Mouse (Mus musculus) MEL (cell line): ENCODE data around the gene Ostf1. TPM values are rescaled to one million over a fixed set of nuclear protein-coding genes. Genes with fewer than 3 reads are reported as not detected.

Experiments used
- DNase-seq: peaks from one replicate; pipeline ENCODE4 v3.0.0; 2011; ENCODE audit warnings: low read depth, low spot score
- H3K27ac ChIP-seq: 2 replicates; pipeline ENCODE4 v1.5.1; 2012; ENCODE audit warnings: low read depth, mild to moderate bottlenecking, control low read depth, low read length, moderate library complexity; ENCODE audit not compliant: control insufficient read depth
- H3K27me3 ChIP-seq, 2 experiments: fragments of 150-350 bp in 1 of 2; sonication (generic) in 1 of 2; 2 replicates each; pipeline ENCODE4 v1.6.1; 2012; ENCODE audit warnings: low read length in 2 of 2, mild to moderate bottlenecking in 2 of 2, improper control_type of control experiment in 1 of 2, moderate library complexity in 1 of 2; ENCODE audit not compliant: insufficient read depth in 2 of 2, control insufficient read depth in 1 of 2
- H3K36me3 ChIP-seq, 2 experiments: 2 replicates each; pipeline ENCODE4 v1.6.1; 2012 to 2014; ENCODE audit warnings: low read length in 2 of 2, improper control_type of control experiment in 1 of 2, inconsistent platforms in 1 of 2, mild to moderate bottlenecking in 1 of 2; ENCODE audit not compliant: insufficient read depth in 2 of 2, control insufficient read depth in 1 of 2
- H3K4me1 ChIP-seq, 2 experiments: fragments of 150-350 bp in 1 of 2; sonication (generic) in 1 of 2; 2 replicates each; pipeline ENCODE4 v1.6.1; 2012; ENCODE audit warnings: low read length in 2 of 2, improper control_type of control experiment in 1 of 2, mild to moderate bottlenecking in 1 of 2; ENCODE audit not compliant: insufficient read depth in 2 of 2, control insufficient read depth in 1 of 2
- H3K4me3 ChIP-seq, 2 experiments: fragments of 150-350 bp in 1 of 2; sonication (generic) in 1 of 2; 2 replicates each; pipeline ENCODE4 v1.5.1; 2012; ENCODE audit warnings: low read depth in 2 of 2, low read length in 2 of 2, mild to moderate bottlenecking in 2 of 2, moderate library complexity in 2 of 2, control low read depth in 1 of 2, improper control_type of control experiment in 1 of 2; ENCODE audit not compliant: control insufficient read depth in 1 of 2, insufficient read depth in 1 of 2
- H3K79me2 ChIP-seq: 2 replicates; pipeline ENCODE4 v1.6.1; 2012; ENCODE audit warnings: mild to moderate bottlenecking, low read length, moderate library complexity; ENCODE audit not compliant: control insufficient read depth, poor library complexity, insufficient read depth
- H3K9ac ChIP-seq: 2 replicates; pipeline ENCODE4 v1.6.1; 2012; ENCODE audit warnings: low read depth, mild to moderate bottlenecking, control low read depth, low read length, moderate library complexity; ENCODE audit not compliant: control insufficient read depth, poor library complexity, severe bottlenecking
- H3K9me3 ChIP-seq: fragments of 150-350 bp; sonication (generic); replicated peaks from 2 replicates; pipeline ENCODE4 v1.6.1; 2012; ENCODE audit warnings: mild to moderate bottlenecking, low read length, improper control_type of control experiment, moderate library complexity; ENCODE audit not compliant: insufficient read depth
- BHLHE40 ChIP-seq: IDR thresholded peaks from 2 replicates; pipeline ENCODE4 v1.6.1; 2012; ENCODE audit warnings: low read depth, mild to moderate bottlenecking, inconsistent platforms, low read length, improper control_type of control experiment, borderline replicate concordance
- CHD1 ChIP-seq: IDR thresholded peaks from 2 replicates; pipeline ENCODE4 v1.6.1; 2012; ENCODE audit warnings: low read depth, mild to moderate bottlenecking, inconsistent platforms, low read length, improper control_type of control experiment
- CHD2 ChIP-seq: IDR thresholded peaks from 2 replicates; pipeline ENCODE4 v1.6.1; 2011; ENCODE audit warnings: low read length, improper control_type of control experiment
- CTCF ChIP-seq, 3 experiments: IDR thresholded peaks in 2 of 3; conservative IDR thresholded peaks in 1 of 3; 2 replicates each; pipeline ENCODE4 v1.5.1; 2011 to 2012; ENCODE audit warnings: low read length in 3 of 3, low read depth in 2 of 3, mild to moderate bottlenecking in 2 of 3, improper control_type of control experiment in 1 of 3, inconsistent platforms in 1 of 3, mixed read lengths in 1 of 3, moderate library complexity in 1 of 3; ENCODE audit not compliant: control insufficient read depth in 1 of 3, insufficient read depth in 1 of 3, poor library complexity in 1 of 3, severe bottlenecking in 1 of 3
- E2F4 ChIP-seq: IDR thresholded peaks from 2 replicates; pipeline ENCODE4 v1.6.1; 2011; ENCODE audit warnings: low read depth, low read length, improper control_type of control experiment, borderline replicate concordance
- ELF1 ChIP-seq: IDR thresholded peaks from 2 replicates; pipeline ENCODE4 v1.6.1; 2014; ENCODE audit warnings: low read depth, mild to moderate bottlenecking, inconsistent platforms, low read length, improper control_type of control experiment, moderate library complexity
- EP300 ChIP-seq, 2 experiments: IDR thresholded peaks; 2 replicates each; pipeline ENCODE4 v1.6.1; 2011; ENCODE audit warnings: improper control_type of control experiment in 2 of 2, low read length in 2 of 2, low read depth in 1 of 2, mild to moderate bottlenecking in 1 of 2
- ETS1 ChIP-seq: IDR thresholded peaks from 2 replicates; pipeline ENCODE4 v1.6.1; 2012; ENCODE audit warnings: low read depth, mild to moderate bottlenecking, inconsistent platforms, low read length, improper control_type of control experiment, moderate library complexity
- GABPA ChIP-seq: IDR thresholded peaks from 2 replicates; pipeline ENCODE4 v1.6.1; 2012; ENCODE audit warnings: low read depth, mild to moderate bottlenecking, inconsistent platforms, low read length, improper control_type of control experiment, moderate library complexity
- GATA1 ChIP-seq: IDR thresholded peaks from 2 replicates; pipeline ENCODE4 v1.6.1; 2011; ENCODE audit warnings: low read depth, low read length, improper control_type of control experiment
- JUND ChIP-seq: IDR thresholded peaks from 2 replicates; pipeline ENCODE4 v1.6.1; 2011; ENCODE audit warnings: low read depth, mild to moderate bottlenecking, improper control_type of control experiment, low read length
- KAT2A ChIP-seq: conservative IDR thresholded peaks from 2 replicates; pipeline ENCODE4 v1.6.1; 2012; ENCODE audit warnings: low read depth, low read length, improper control_type of control experiment, inconsistent platforms
- MAFK ChIP-seq: IDR thresholded peaks from 2 replicates; pipeline ENCODE4 v1.6.1; 2011; ENCODE audit warnings: low read depth, mild to moderate bottlenecking, low read length, improper control_type of control experiment, borderline replicate concordance
- MAX ChIP-seq: IDR thresholded peaks from 2 replicates; pipeline ENCODE4 v1.6.1; 2011; ENCODE audit warnings: low read length, improper control_type of control experiment
- MEF2A ChIP-seq: IDR thresholded peaks from 2 replicates; pipeline ENCODE4 v1.6.1; 2014; ENCODE audit warnings: low read depth, mild to moderate bottlenecking, inconsistent platforms, low read length, improper control_type of control experiment; ENCODE audit not compliant: poor library complexity, insufficient replicate concordance, severe bottlenecking; ENCODE audit errors: extremely low read depth
- MXI1 ChIP-seq: IDR thresholded peaks from 2 replicates; pipeline ENCODE4 v1.6.1; 2011; ENCODE audit warnings: mild to moderate bottlenecking, low read depth, low read length, improper control_type of control experiment
- MYB ChIP-seq: IDR thresholded peaks from 2 replicates; pipeline ENCODE4 v1.6.1; 2011; ENCODE audit warnings: mild to moderate bottlenecking, low read depth, low read length, improper control_type of control experiment
- MYC ChIP-seq: IDR thresholded peaks from 2 replicates; pipeline ENCODE4 v1.6.1; 2011; ENCODE audit warnings: low read depth, mild to moderate bottlenecking, low read length, improper control_type of control experiment, moderate library complexity
- NELFE ChIP-seq: IDR thresholded peaks from 2 replicates; pipeline ENCODE4 v1.6.1; 2011; ENCODE audit warnings: low read depth, low read length, improper control_type of control experiment
- POLR2A ChIP-seq, 2 experiments: IDR thresholded peaks; 2 replicates each; pipeline ENCODE4 v1.6.1; 2011 to 2012; ENCODE audit warnings: low read length in 2 of 2, mild to moderate bottlenecking in 2 of 2, control low read depth in 1 of 2, improper control_type of control experiment in 1 of 2, low read depth in 1 of 2, moderate library complexity in 1 of 2; ENCODE audit not compliant: control insufficient read depth in 1 of 2, insufficient read depth in 1 of 2, poor library complexity in 1 of 2
- POLR2AphosphoS2 ChIP-seq: IDR thresholded peaks from 2 replicates; pipeline ENCODE4 v1.6.1; 2011; ENCODE audit warnings: low read length, improper control_type of control experiment
- POLR2AphosphoS5 ChIP-seq: IDR thresholded peaks from 2 replicates; pipeline ENCODE4 v1.6.1; 2012; ENCODE audit warnings: low read depth, borderline replicate concordance, mild to moderate bottlenecking, inconsistent platforms, low read length, moderate library complexity, mixed read lengths
- RAD21 ChIP-seq: IDR thresholded peaks from 2 replicates; pipeline ENCODE4 v1.6.1; 2011; ENCODE audit warnings: mild to moderate bottlenecking, low read depth, low read length, improper control_type of control experiment
- RCOR1 ChIP-seq: IDR thresholded peaks from 2 replicates; pipeline ENCODE4 v1.6.1; 2012; ENCODE audit warnings: low read depth, mild to moderate bottlenecking, inconsistent platforms, low read length, improper control_type of control experiment
- TAL1 ChIP-seq: IDR thresholded peaks from 2 replicates; pipeline ENCODE4 v1.6.1; 2012; ENCODE audit warnings: mild to moderate bottlenecking, inconsistent platforms, low read length, moderate library complexity, mixed read lengths
- TBP ChIP-seq: IDR thresholded peaks from 2 replicates; pipeline ENCODE4 v1.8.0; 2011; ENCODE audit warnings: low read depth, low read length, improper control_type of control experiment
- TCF12 ChIP-seq: IDR thresholded peaks from 2 replicates; pipeline ENCODE4 v1.6.1; 2014; ENCODE audit warnings: low read depth, mild to moderate bottlenecking, inconsistent platforms, low read length, improper control_type of control experiment, moderate library complexity
- USF1 ChIP-seq: IDR thresholded peaks from 2 replicates; pipeline ENCODE4 v1.6.1; 2014; ENCODE audit warnings: low read depth, mild to moderate bottlenecking, inconsistent platforms, low read length, improper control_type of control experiment, moderate library complexity
- USF2 ChIP-seq, 2 experiments: IDR thresholded peaks; 2 replicates each; pipeline ENCODE4 v1.6.1; 2011 to 2012; ENCODE audit warnings: improper control_type of control experiment in 2 of 2, low read length in 2 of 2, borderline replicate concordance in 1 of 2, inconsistent platforms in 1 of 2, low read depth in 1 of 2, mild to moderate bottlenecking in 1 of 2; ENCODE audit not compliant: insufficient read depth in 1 of 2
- ZC3H11A ChIP-seq: IDR thresholded peaks from 2 replicates; pipeline ENCODE4 v1.6.1; 2012; ENCODE audit warnings: low read depth, mild to moderate bottlenecking, inconsistent platforms, low read length, improper control_type of control experiment
- ZKSCAN1 ChIP-seq: IDR thresholded peaks from 2 replicates; pipeline ENCODE4 v1.6.1; 2012; ENCODE audit warnings: low read depth, mild to moderate bottlenecking, inconsistent platforms, low read length, improper control_type of control experiment, moderate library complexity
- ZNF384 ChIP-seq: IDR thresholded peaks from 2 replicates; pipeline ENCODE4 v1.6.1; 2012; ENCODE audit warnings: low read depth, mild to moderate bottlenecking, inconsistent platforms, low read length, improper control_type of control experiment
- polyA plus RNA-seq, 2 experiments: library from polyadenylated mRNA; stranded (reverse) in 1 of 2; unstranded in 1 of 2; fragments of >175 nt in 1 of 2; fragments of >200 nt in 1 of 2; gene quantifications; 2 replicates each; pipeline versions ENCODE4 v1.2.1 to v1.2.4; 2012; ENCODE audit warnings: low replicate concordance in 2 of 2, low read depth in 1 of 2; ENCODE audit not compliant: insufficient read length in 2 of 2, insufficient read depth in 1 of 2, missing spikeins in 1 of 2
- total RNA-seq: library from RNA; depleted of rRNA; stranded (reverse); fragments of 300-350 nt; gene quantifications from 2 replicates; pipeline ENCODE4 v1.2.3, GENCODE M21; 2012

The Ostf1 gene
- total and polyA plus RNA-seq, 3 experiments = 117 to 162 TPM; not detected in 1

- TF ChIP-seq CHD2 (peak; percentile 75), E2F4 (no peak), EP300 (IDR thresholded peaks at IDR 0.05; ENCODE audit: low read depth in 1 of 2, low read length in 2 of 2) (peak; percentile 88 to 94), MXI1 (0 out of 2 replicates have a peak, but pooled peaks have one; percentile 46), USF2 (IDR thresholded peaks at IDR 0.05; ENCODE audit: borderline replicate concordance in 1 of 2, insufficient read depth in 1 of 2, low read depth in 1 of 2, low read length in 2 of 2) (no peak), ELF1 (0 out of 2 replicates have a peak, but pooled peaks have one; percentile 34), JUND (peak; percentile 61; the same call in 1 of the 2 replicates), ETS1 (peak; percentile 94), BHLHE40 (peak; percentile 61), POLR2AphosphoS2 (peak; percentile 66; the same call in 1 of the 2 replicates), POLR2A (IDR thresholded peaks at IDR 0.05; ENCODE audit: control insufficient read depth in 1 of 2, insufficient read depth in 1 of 2, low read depth in 1 of 2, low read length in 2 of 2, poor library complexity in 1 of 2) (peak in 1 of 2 experiments; percentile 18; a peak in 1 of 4 replicates), POLR2AphosphoS5 (no peak)
Observed at GRCm38 (mm10) chr19:18650473-18650872, 18.9 kb upstream of the Ostf1 start (continued).

DNA sequence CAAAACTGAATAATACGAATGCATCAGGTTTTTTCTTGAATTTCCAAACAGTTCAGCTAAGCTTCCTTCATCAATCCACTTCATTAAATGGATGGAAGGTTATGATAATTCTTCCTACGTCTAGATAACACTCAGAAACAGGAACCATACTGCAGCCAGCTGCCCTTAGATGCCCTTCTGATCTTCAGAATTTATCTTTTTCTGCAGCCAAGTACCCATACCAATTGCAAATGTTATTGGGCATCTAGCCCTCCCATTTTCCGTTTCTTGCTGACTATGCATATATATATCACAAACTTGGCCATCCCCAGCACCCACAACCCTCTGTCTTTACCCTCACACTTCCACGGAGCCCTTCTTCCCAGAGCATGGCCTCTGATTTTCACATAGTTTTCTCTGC lies 18.3 kb upstream of the Ostf1 start:
- H3K79me2 ChIP-seq = no peaks in the 10 kb centered on the region
- no peaks in the 10 kb centered on the region for H3K9me3 ChIP-seq
- peaks cover 3 to 75% of the 10 kb centered on the region in 2 experiments; a peak in 3 of 4 replicates for H3K36me3 ChIP-seq
- H3K9ac ChIP-seq = peak overlapping the region; percentile 74
- H3K4me1 ChIP-seq = peaks cover 42 to 60% of the 10 kb centered on the region in 2 experiments
- H3K27ac ChIP-seq = peak overlapping the region; percentile 100
- H3K27me3 ChIP-seq = no peaks in the 10 kb centered on the region
- H3K4me3 ChIP-seq = peak overlapping the region; percentile 14 to 31; a peak in 3 of 4 replicates
- DNase-seq = peak; percentile 69
- TF ChIP-seq E2F4 (no peak), POLR2A (IDR thresholded peaks at IDR 0.05; ENCODE audit: control insufficient read depth in 1 of 2, insufficient read depth in 1 of 2, low read depth in 1 of 2, low read length in 2 of 2, poor library complexity in 1 of 2) (no peak; a peak in 1 of 4 replicates), GATA1 (peak; percentile 87), CHD2 (no peak), CHD1 (no peak), KAT2A (no peak), ZKSCAN1 (no peak), TCF12 (peak; percentile 88), ETS1 (peak; percentile 94), GABPA (no peak), ZC3H11A (no peak), POLR2AphosphoS2 (no peak), EP300 (IDR thresholded peaks at IDR 0.05; ENCODE audit: low read depth in 1 of 2, low read length in 2 of 2) (peak; percentile 86 to 93), MYB (no peak), POLR2AphosphoS5 (no peak), JUND (no peak), RAD21 (no peak), CTCF (IDR thresholded peaks at IDR 0.05 in 2 of 3, conservative IDR thresholded peaks at IDR 0.05 in 1 of 3; ENCODE audit: control insufficient read depth in 1 of 3, insufficient read depth in 1 of 3, low read depth in 2 of 3, low read length in 3 of 3, poor library complexity in 1 of 3, severe bottlenecking in 1 of 3) (no peak), MAX (no peak), TAL1 (peak; percentile 60), MYC (0 out of 2 replicates have a peak, but pooled peaks have one; percentile 15), RCOR1 (peak; percentile 67), MXI1 (no peak), BHLHE40 (peak; percentile 34; the same call in 1 of the 2 replicates), TBP (no peak), USF2 (IDR thresholded peaks at IDR 0.05; ENCODE audit: borderline replicate concordance in 1 of 2, insufficient read depth in 1 of 2, low read depth in 1 of 2, low read length in 2 of 2) (no peak), MEF2A (no peak), MAFK (peak; percentile 98), ZNF384 (peak; percentile 48; the same call in 1 of the 2 replicates), USF1 (no peak), NELFE (no peak)
